Mouse (Mus musculus): Measurements from ENCODE around the gene Tgfbr1.

GRCm38 (mm10) chr4:47329285-47329684 lies 23.7 kb upstream of the Tgfbr1 start:
- TF ChIP-seq POLR2A (IDR thresholded peaks at IDR 0.05; ENCODE audit: extremely low read depth, insufficient read depth, low read length) = no peak
- no peak for TF ChIP-seq CTCF (IDR thresholded peaks at IDR 0.05; ENCODE audit: extremely low read depth, insufficient read depth, low read length)

Measured in cortical plate, adult 2 months (tissue).